Mouse (Mus musculus): ENCODE data around the gene Orc1.

The Orc1 gene

GRCm38 (mm10) chr4:108637721-108638120 is 58.5 kb downstream of the Orc1 start:
- no peak for DNase-seq (ENCODE audit: low spot score)

GRCm38 (mm10) chr4:108638752-108639151 is 59.5 kb downstream of the Orc1 start:
- no peak for DNase-seq (ENCODE audit: low spot score)

- no peak for DNase-seq (ENCODE audit: low spot score)
These were observed 85.2 kb downstream of the Orc1 start for GRCm38 (mm10) chr4:108664407-108664806.
